Mouse (Mus musculus): ENCODE measurements around the gene Aspdh. TPM values are rescaled to one million over a fixed set of nuclear protein-coding genes. Genes with fewer than 3 reads are reported as not detected.

Aspdh gene
- polyA plus RNA-seq, 1 experiment from 2014 or later, result not detected

DNA sequence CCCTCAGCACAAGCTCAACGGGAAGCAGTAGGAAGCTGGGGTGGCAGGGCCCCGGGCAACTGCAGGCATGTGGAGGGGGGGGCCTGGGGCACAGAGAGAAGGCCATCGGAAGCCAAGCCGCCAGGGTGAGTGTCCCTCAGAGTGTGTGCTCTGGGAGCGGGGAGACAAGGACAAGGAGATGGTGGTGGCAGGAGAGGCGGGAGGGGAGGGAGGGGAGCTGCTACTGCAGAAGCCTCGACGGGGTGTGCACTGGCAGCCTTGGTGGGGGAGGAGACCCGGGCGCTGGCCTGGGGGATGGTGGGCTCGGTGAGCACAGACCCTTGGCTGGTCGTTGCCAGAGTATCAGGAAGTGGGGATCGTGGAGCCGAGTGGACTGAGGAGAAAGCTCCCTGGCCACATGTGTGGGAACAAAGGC lies 22.8 kb upstream of the Aspdh start:
- 2% methylated on average over 14 of the region's 14 CpGs for WGBS
- DNase-seq (ENCODE audit: low spot score), result peak; percentile 53
- no peak for ATAC-seq (ENCODE audit: insufficient number of reproducible peaks, low FRiP score, low TSS enrichment, low read depth)
- Histone ChIP-seq H3K9ac (ENCODE audit: low read length) (peak overlapping the region; percentile 40; the same call in 1 of the 2 replicates), H3K27ac (replicated peaks; ENCODE audit: low read depth, low read length) (no peak overlapping the region), H3K4me1 (ENCODE audit: control insufficient read depth, insufficient read depth, low read length) (peaks cover 13% of the 10 kb centered on the region), H3K27me3 (ENCODE audit: control insufficient read depth, insufficient read depth, low read length) (peaks cover 82% of the 10 kb centered on the region), H3K4me3 (ENCODE audit: low read depth, low read length) (peak overlapping the region; percentile 19), H3K9me3 (ENCODE audit: control insufficient read depth, low read length) (no peaks in the 10 kb centered on the region), H3K4me2 (ENCODE audit: low read depth, severe bottlenecking) (peak overlapping the region; percentile 41), H3K36me3 (ENCODE audit: control insufficient read depth, insufficient read depth, low read length) (no peaks in the 10 kb centered on the region)

DNA sequence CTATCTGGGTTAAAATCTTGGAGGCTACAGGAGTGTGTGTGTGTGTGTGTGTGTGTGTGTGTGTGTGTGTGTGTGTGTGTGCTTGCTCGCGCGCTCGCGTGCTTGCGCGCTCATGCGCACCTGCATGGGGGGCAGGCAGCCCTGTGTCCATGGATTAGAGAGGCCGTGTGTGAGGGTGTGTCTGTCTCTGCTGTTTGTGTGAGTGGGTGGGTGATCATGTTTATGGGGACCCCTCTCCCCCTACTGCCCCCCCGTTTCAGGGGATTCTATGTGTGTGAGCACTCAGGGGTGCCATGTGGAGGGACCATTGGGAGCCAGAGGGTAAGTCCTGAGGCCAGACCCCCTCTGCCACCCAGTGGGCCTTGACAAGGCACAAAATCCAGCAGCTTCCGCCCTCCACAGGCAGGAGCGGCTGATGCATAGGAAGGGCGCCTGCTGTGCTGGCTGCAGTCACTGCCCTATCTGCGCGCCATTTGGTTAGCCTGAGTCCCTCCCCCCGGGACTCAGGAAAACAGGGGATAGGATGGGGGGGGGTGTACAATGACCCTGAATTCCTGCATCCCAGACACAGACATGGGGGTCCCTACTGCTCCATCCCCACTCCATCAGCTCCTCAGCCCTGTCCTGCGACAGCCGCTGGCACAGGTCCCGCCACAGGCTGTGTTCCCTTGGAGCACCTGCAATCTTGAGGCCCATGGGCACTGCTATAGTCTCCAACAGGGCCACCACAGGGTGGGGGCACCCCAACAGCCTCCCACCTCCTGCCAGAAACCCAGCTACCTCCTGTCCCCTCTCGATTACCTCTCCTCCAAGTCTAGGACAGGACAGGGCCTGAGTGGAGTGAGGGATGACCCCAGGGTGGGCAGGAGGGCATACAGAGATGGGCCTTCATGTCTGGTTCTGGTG lies 21.7 kb upstream of the Aspdh start:
- H3K4me1 ChIP-seq (ENCODE audit: control insufficient read depth, insufficient read depth, low read length), result peaks cover 13% of the 10 kb centered on the region
- no peaks in the 10 kb centered on the region for H3K9me3 ChIP-seq (ENCODE audit: control insufficient read depth, low read length)
- H3K27ac ChIP-seq (replicated peaks; ENCODE audit: low read depth, low read length), result no peak overlapping the region
- no peak overlapping the region for H3K9ac ChIP-seq (ENCODE audit: low read length)
- DNase-seq (ENCODE audit: low spot score) (no peak), ATAC-seq (ENCODE audit: insufficient number of reproducible peaks, low FRiP score, low TSS enrichment, low read depth) (0 out of 2 replicates have a peak, but pooled peaks have one; percentile 11)
- peak overlapping the region; percentile 41 for H3K4me2 ChIP-seq (ENCODE audit: low read depth, severe bottlenecking)
- WGBS, result 5% methylated on average over 20 of the region's 20 CpGs
- H3K27me3 ChIP-seq (ENCODE audit: control insufficient read depth, insufficient read depth, low read length), result peaks cover 82% of the 10 kb centered on the region
- peak overlapping the region; percentile 10; the same call in 1 of the 2 replicates for H3K4me3 ChIP-seq (ENCODE audit: low read depth, low read length)
- no peaks in the 10 kb centered on the region for H3K36me3 ChIP-seq (ENCODE audit: control insufficient read depth, insufficient read depth, low read length)

DNA sequence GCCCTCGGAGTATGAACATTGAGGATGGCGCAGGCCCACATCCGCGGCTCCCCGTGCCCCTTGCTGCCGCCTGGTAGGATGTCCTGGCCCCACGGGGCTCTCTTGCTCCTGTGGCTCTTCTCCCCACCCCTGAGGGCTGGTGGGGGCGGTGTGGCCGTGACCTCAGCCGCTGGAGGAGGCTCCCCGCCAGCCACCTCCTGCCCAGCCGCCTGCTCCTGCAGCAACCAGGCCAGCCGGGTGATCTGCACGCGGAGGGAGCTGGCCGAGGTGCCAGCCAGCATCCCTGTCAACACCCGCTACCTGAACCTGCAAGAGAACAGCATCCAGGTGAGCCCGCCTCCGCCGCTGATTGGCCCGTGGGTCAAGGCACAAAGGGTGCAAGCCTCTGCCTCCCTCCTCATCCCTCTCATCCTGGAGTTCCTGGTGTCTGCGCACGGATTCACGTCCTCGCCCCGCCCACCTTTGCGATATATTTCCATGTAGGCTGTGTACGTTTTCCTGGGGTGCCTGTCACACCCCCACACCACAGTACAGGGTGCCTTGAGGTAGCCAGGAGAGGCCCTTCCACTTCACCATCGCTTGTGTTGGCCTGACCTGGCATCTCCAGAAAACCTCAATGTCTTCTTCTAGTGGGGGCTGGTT lies 20.2 kb upstream of the Aspdh start:
- no peak overlapping the region for H3K4me2 ChIP-seq (ENCODE audit: low read depth, severe bottlenecking)
- H3K27ac ChIP-seq (replicated peaks; ENCODE audit: low read depth, low read length), result no peak overlapping the region
- H3K9me3 ChIP-seq (ENCODE audit: control insufficient read depth, low read length), result no peaks in the 10 kb centered on the region
- peaks cover 74% of the 10 kb centered on the region for H3K27me3 ChIP-seq (ENCODE audit: control insufficient read depth, insufficient read depth, low read length)
- DNase-seq (ENCODE audit: low spot score) (no peak), ATAC-seq (ENCODE audit: insufficient number of reproducible peaks, low FRiP score, low TSS enrichment, low read depth) (no peak)
- no peaks in the 10 kb centered on the region for H3K36me3 ChIP-seq (ENCODE audit: control insufficient read depth, insufficient read depth, low read length)
- H3K4me3 ChIP-seq (ENCODE audit: low read depth, low read length), result no peak overlapping the region
- peaks cover 13% of the 10 kb centered on the region for H3K4me1 ChIP-seq (ENCODE audit: control insufficient read depth, insufficient read depth, low read length)
- no peak overlapping the region for H3K9ac ChIP-seq (ENCODE audit: low read length)
- WGBS, result 7% methylated on average over 29 of the region's 29 CpGs

DNA sequence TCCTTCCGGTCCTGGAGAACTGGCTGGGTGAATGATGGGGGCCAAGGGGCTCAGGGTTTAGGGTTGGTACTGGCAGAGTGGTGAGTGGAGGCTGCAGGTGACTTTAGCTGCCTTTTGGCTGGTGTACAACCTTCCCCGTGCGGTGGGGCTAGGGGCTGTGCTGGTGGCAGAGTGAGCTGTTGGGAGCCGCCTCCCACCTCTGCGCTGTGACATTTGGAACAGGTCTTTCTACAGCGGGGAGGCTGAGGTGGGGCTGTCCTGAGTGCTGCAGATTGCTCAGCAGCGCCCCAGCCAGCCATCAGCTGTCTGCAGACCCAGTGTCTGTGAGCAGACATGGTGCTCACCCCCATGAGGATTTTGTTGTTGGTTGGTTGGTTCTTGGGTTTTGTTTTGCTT lies 19.7 kb upstream of the Aspdh start:
- Histone ChIP-seq H3K27me3 (ENCODE audit: control insufficient read depth, insufficient read depth, low read length) (peaks cover 68% of the 10 kb centered on the region), H3K4me3 (ENCODE audit: low read depth, low read length) (no peak overlapping the region), H3K4me1 (ENCODE audit: control insufficient read depth, insufficient read depth, low read length) (peaks cover 13% of the 10 kb centered on the region), H3K9ac (ENCODE audit: low read length) (no peak overlapping the region), H3K4me2 (ENCODE audit: low read depth, severe bottlenecking) (no peak overlapping the region), H3K9me3 (ENCODE audit: control insufficient read depth, low read length) (no peaks in the 10 kb centered on the region), H3K27ac (replicated peaks; ENCODE audit: low read depth, low read length) (no peak overlapping the region), H3K36me3 (ENCODE audit: control insufficient read depth, insufficient read depth, low read length) (no peaks in the 10 kb centered on the region)
- DNase-seq (ENCODE audit: low spot score) (no peak), ATAC-seq (ENCODE audit: insufficient number of reproducible peaks, low FRiP score, low TSS enrichment, low read depth) (no peak)
- WGBS, result 8% methylated on average over 7 of the region's 7 CpGs

DNA sequence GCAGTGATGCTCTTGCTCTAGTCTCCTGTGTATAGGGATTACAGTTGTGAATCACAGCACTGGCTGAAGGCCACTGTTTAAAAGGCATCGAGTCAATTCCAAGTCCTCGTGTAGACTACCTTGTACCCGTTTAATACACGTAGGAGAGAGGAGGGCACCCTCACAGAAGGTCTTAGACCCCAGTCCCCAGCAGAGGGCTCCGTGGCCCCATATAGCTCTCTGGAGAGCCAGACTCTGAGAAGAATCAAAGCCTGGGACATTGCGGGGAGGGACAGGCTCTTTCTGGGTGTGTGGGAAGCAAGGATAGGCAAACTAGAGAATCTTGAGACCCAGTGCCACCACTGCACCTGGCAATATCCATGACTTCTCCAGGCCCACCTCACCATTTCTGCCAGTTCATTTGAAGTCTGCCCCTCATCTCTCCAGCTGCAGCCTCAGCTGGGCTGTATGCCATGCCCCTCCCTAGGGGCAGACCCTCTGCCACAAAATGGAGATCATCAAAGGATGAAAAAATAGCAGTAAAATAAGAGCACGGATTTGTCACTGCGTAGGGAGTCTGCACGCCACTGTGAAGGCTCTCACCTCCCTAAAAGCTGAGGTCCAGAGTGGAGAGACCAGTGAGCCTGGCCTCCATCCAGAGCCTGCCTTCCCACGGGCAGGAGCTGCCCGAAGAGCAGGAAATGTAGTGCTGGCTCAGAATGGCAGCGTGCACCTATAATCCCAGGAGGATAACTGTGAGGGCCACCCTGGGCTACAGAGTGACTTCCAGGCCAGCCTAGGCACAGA lies 18.9 kb upstream of the Aspdh start:
- DNase-seq (ENCODE audit: low spot score) (no peak), ATAC-seq (ENCODE audit: insufficient number of reproducible peaks, low FRiP score, low TSS enrichment, low read depth) (no peak)
- H3K36me3 ChIP-seq (ENCODE audit: control insufficient read depth, insufficient read depth, low read length), result no peaks in the 10 kb centered on the region
- peaks cover 13% of the 10 kb centered on the region for H3K4me1 ChIP-seq (ENCODE audit: control insufficient read depth, insufficient read depth, low read length)
- no peaks in the 10 kb centered on the region for H3K9me3 ChIP-seq (ENCODE audit: control insufficient read depth, low read length)
- H3K27me3 ChIP-seq (ENCODE audit: control insufficient read depth, insufficient read depth, low read length), result peaks cover 61% of the 10 kb centered on the region
- no peak overlapping the region for H3K9ac ChIP-seq (ENCODE audit: low read length)
- no peak overlapping the region for H3K4me2 ChIP-seq (ENCODE audit: low read depth, severe bottlenecking)
- no peak overlapping the region for H3K4me3 ChIP-seq (ENCODE audit: low read depth, low read length)
- no peak overlapping the region for H3K27ac ChIP-seq (replicated peaks; ENCODE audit: low read depth, low read length)
- 39% methylated on average over 12 of the region's 12 CpGs for WGBS

DNA sequence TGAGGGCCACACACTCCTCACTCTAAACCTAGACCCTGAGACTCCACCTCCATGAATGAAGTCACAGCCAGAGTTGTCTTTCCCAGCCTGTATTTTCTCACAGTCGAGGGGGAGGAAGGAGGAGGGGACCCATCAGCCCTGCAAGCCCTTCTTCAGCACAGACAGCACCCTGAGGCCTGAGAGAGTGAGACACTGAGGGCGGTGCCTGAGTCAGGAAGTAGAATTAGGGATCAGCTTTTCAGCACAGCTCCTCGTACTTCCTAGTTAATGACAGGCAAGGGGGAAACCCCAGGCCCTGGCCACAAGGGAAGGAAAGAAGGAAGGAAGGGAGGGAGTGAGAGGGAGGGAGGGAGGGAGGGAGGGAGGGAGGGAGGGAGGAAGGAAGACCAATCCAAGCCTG lies 11.9 kb upstream of the Aspdh start:
- Histone ChIP-seq H3K27me3 (ENCODE audit: control insufficient read depth, insufficient read depth, low read length) (0 out of 2 replicates have a peak, but pooled peaks cover 2% of the 10 kb centered on the region), H3K4me2 (ENCODE audit: low read depth, severe bottlenecking) (no peak overlapping the region), H3K4me3 (ENCODE audit: low read depth, low read length) (no peak overlapping the region), H3K9me3 (ENCODE audit: control insufficient read depth, low read length) (no peaks in the 10 kb centered on the region), H3K9ac (ENCODE audit: low read length) (no peak overlapping the region), H3K36me3 (ENCODE audit: control insufficient read depth, insufficient read depth, low read length) (no peaks in the 10 kb centered on the region), H3K27ac (replicated peaks; ENCODE audit: low read depth, low read length) (no peak overlapping the region), H3K4me1 (ENCODE audit: control insufficient read depth, insufficient read depth, low read length) (no peaks in the 10 kb centered on the region)
- no peak for DNase-seq (ENCODE audit: low spot score)
- 11% methylated on average over 3 of the region's 3 CpGs for WGBS
- no peak for ATAC-seq (ENCODE audit: insufficient number of reproducible peaks, low FRiP score, low TSS enrichment, low read depth)

DNA sequence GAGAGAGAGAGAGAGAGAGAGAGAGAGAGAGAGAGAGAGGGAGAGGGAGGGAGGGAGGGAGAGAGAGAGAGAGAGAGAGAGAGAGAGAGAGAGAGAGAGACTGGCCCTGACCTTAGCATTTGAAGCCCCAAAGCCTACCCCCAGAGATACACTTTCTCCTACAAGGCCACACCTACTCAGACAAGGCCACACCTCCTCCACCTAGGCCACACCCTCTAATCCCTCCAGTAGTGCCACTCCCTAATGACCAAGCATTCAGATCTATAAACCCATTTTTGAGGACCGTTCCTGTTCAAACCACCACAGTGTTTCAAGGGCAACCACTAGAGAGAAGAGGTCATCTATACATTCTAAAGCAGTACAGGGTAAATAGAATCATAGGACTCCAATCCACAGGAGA lies 8.9 kb upstream of the Aspdh start:
- no peaks in the 10 kb centered on the region; the same call in 1 of the 2 replicates for H3K9me3 ChIP-seq (ENCODE audit: control insufficient read depth, low read length)
- H3K36me3 ChIP-seq (ENCODE audit: control insufficient read depth, insufficient read depth, low read length), result no peaks in the 10 kb centered on the region
- peaks cover 28% of the 10 kb centered on the region for H3K27me3 ChIP-seq (ENCODE audit: control insufficient read depth, insufficient read depth, low read length)
- ATAC-seq (ENCODE audit: insufficient number of reproducible peaks, low FRiP score, low TSS enrichment, low read depth) (no peak), DNase-seq (ENCODE audit: low spot score) (no peak)
- no peak overlapping the region for H3K4me2 ChIP-seq (ENCODE audit: low read depth, severe bottlenecking)
- H3K9ac ChIP-seq (ENCODE audit: low read length), result no peak overlapping the region
- no peak overlapping the region for H3K27ac ChIP-seq (replicated peaks; ENCODE audit: low read depth, low read length)
- H3K4me3 ChIP-seq (ENCODE audit: low read depth, low read length), result no peak overlapping the region
- no peaks in the 10 kb centered on the region for H3K4me1 ChIP-seq (ENCODE audit: control insufficient read depth, insufficient read depth, low read length)
- WGBS, result 94% methylated on average over 1 of the region's 1 CpGs

DNA sequence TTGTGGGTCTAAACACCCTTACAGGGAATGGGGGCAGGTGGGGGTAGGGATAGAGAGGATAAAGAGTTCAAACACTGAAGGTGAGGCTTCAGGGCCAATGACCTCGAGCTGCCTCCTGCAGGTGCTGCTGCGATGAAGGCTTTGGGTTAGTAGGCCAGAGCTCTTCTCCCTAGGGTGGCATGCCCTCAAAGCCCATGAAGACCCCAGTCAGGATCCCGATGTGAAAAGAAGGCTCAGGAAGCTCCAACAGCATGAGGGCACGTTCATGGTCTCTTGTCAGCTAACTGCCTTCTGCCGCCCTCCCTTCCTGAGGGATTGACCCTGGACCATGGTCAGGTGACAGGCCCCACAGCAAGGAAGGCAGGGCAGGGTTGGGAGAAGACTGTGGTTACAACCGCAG lies 5.1 kb upstream of the Aspdh start:
- ATAC-seq (ENCODE audit: insufficient number of reproducible peaks, low FRiP score, low TSS enrichment, low read depth) (no peak), DNase-seq (ENCODE audit: low spot score) (no peak)
- H3K9ac ChIP-seq (ENCODE audit: low read length), result no peak overlapping the region
- H3K27me3 ChIP-seq (ENCODE audit: control insufficient read depth, insufficient read depth, low read length), result peaks cover 58% of the 10 kb centered on the region
- H3K4me2 ChIP-seq (ENCODE audit: low read depth, severe bottlenecking), result no peak overlapping the region
- WGBS, result 64% methylated on average over 6 of the region's 6 CpGs
- no peak overlapping the region for H3K27ac ChIP-seq (replicated peaks; ENCODE audit: low read depth, low read length)
- H3K9me3 ChIP-seq (ENCODE audit: control insufficient read depth, low read length), result no peaks in the 10 kb centered on the region; the same call in 1 of the 2 replicates
- H3K4me1 ChIP-seq (ENCODE audit: control insufficient read depth, insufficient read depth, low read length), result no peaks in the 10 kb centered on the region
- H3K36me3 ChIP-seq (ENCODE audit: control insufficient read depth, insufficient read depth, low read length), result no peaks in the 10 kb centered on the region
- no peak overlapping the region for H3K4me3 ChIP-seq (ENCODE audit: low read depth, low read length)

Data from limb, embryonic 11.5 days (tissue).